Mouse (Mus musculus) embryonic facial prominence, embryonic 15.5 days (tissue): Measurements from ENCODE around the gene Anks1. TPM values are rescaled to one million over a fixed set of nuclear protein-coding genes. Genes with fewer than 3 reads are reported as not detected.

Experiments
- ATAC-seq: fragments of 200-750 bp; cut with Nextera tagmentation; 2 replicates; pipeline ENCODE4 v1.8.0; 2017; ENCODE audit warnings: low read depth, moderate TSS enrichment; ENCODE audit not compliant: insufficient number of reproducible peaks, low FRiP score, low TSS enrichment
- H3K27ac ChIP-seq: fragments of 300-500 bp; sonication (generic); replicated peaks from 2 replicates; pipeline ENCODE4 v1.5.1; 2015; ENCODE audit warnings: mild to moderate bottlenecking, inconsistent platforms
- H3K27me3 ChIP-seq: fragments of 300-500 bp; sonication (generic); 2 replicates; pipeline ENCODE4 v1.6.1; 2015; ENCODE audit warnings: inconsistent platforms
- H3K36me3 ChIP-seq: fragments of 300-500 bp; sonication (generic); 2 replicates; pipeline ENCODE4 v1.6.1; 2015; ENCODE audit warnings: mild to moderate bottlenecking, inconsistent platforms
- H3K4me1 ChIP-seq: fragments of 300-500 bp; sonication (generic); 2 replicates; pipeline ENCODE4 v1.6.1; 2015; ENCODE audit warnings: inconsistent platforms
- H3K4me2 ChIP-seq: fragments of 300-500 bp; sonication (generic); replicated peaks from 2 replicates; pipeline ENCODE4 v1.6.1; 2015; ENCODE audit warnings: mild to moderate bottlenecking, inconsistent platforms
- H3K4me3 ChIP-seq: fragments of 300-500 bp; sonication (generic); replicated peaks from 2 replicates; pipeline ENCODE4 v1.5.1; 2015; ENCODE audit warnings: mild to moderate bottlenecking, inconsistent platforms
- H3K9ac ChIP-seq: fragments of 300-500 bp; sonication (generic); 2 replicates; pipeline ENCODE4 v1.6.1; 2015; ENCODE audit warnings: inconsistent platforms
- H3K9me3 ChIP-seq: fragments of 300-500 bp; sonication (generic); replicated peaks from 2 replicates; pipeline ENCODE4 v1.6.1; 2016; ENCODE audit warnings: inconsistent platforms
- WGBS: fragments of 180-500 bp; shearing (Covaris S2); methylation state at CpG from one replicate; pipeline ENCODE4 v1.1.7; 2015; 5-methylcytosine and 5-hydroxymethylcytosine counted together
- polyA plus RNA-seq: library from polyadenylated mRNA; unstranded; fragments of >200 nt; fragmentation: Nextera tagmentation; extraction: Ambion mirVana; gene quantifications from 2 replicates; pipeline ENCODE4 v1.2.1, GENCODE M21; 2015

The Anks1 gene
- polyA plus RNA-seq, 1 experiment from 2014 or later = 15.3 TPM

- no peaks in the 10 kb centered on the region for H3K9me3 ChIP-seq
- H3K27ac ChIP-seq = no peak overlapping the region
- no peaks in the 10 kb centered on the region for H3K36me3 ChIP-seq
- H3K9ac ChIP-seq = no peak overlapping the region
- no peaks in the 10 kb centered on the region for H3K27me3 ChIP-seq
- H3K4me1 ChIP-seq = peaks cover 23% of the 10 kb centered on the region
- WGBS = 82% methylated on average over 9 of the region's 9 CpGs
- H3K4me2 ChIP-seq = no peak overlapping the region
- H3K4me3 ChIP-seq = no peak overlapping the region
- ATAC-seq = no peak
These were observed 59.1 kb downstream of the Anks1 start for GRCm38 (mm10) chr17:27968033-27968750.

GRCm38 (mm10) chr17:27968903-27969302, 59.8 kb downstream of the Anks1 start:
- Histone ChIP-seq H3K4me1 (peaks cover 23% of the 10 kb centered on the region), H3K36me3 (no peaks in the 10 kb centered on the region), H3K27ac (0 out of 2 replicates have a peak overlapping the region, but pooled peaks have one; percentile 8), H3K27me3 (no peaks in the 10 kb centered on the region), H3K4me3 (no peak overlapping the region), H3K9me3 (no peaks in the 10 kb centered on the region), H3K4me2 (no peak overlapping the region), H3K9ac (no peak overlapping the region)
- no peak for ATAC-seq
- WGBS = 93% methylated on average over 5 of the region's 5 CpGs

DNA sequence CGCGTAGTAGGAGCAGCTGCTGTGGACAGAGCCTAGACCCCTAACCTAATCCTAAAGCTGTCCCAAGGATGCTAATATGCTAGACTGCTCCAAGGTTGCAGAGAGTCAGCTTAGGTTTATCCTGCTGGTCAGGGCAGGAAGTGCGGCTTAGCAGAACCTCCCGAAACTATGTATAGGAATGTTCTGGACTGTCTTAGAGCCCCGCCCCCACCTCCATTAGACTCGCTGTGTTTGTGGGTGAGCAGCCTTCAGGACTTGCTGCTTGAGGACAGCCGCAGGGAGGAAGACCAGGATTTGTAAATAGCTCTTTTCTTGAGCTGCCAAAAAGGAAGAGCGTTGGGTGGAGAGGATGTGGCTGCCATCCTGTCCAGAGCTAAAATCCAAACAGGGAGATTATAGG, 60.3 kb downstream of the Anks1 start:
- peaks cover 23% of the 10 kb centered on the region for H3K4me1 ChIP-seq
- WGBS = 71% methylated on average over 8 of the region's 8 CpGs
- H3K4me3 ChIP-seq = no peak overlapping the region
- H3K27me3 ChIP-seq = no peaks in the 10 kb centered on the region
- no peaks in the 10 kb centered on the region for H3K9me3 ChIP-seq
- no peak overlapping the region for H3K9ac ChIP-seq
- 0 out of 2 replicates have a peak overlapping the region, but pooled peaks have one; percentile 8 for H3K27ac ChIP-seq
- H3K36me3 ChIP-seq = no peaks in the 10 kb centered on the region
- H3K4me2 ChIP-seq = no peak overlapping the region
- ATAC-seq = no peak

DNA sequence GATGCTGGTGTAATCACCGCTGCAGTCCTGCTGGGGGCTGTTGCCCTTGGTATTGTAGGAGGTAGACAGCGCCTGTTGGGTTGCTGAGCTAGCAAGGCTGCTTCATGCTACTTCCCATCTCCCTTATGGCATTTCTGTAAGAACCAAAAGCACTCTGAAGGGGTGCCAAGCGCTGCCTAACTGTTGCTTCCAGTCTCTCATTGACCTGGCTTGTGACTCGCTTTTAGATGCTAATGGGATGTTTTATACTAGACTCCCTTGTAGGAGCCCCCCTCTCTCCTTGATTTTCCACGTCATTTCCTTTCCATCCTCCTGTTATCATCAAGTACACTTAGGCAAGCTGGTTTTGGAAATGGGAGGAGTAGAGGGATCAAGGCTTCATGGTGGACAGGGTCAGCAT, 60.8 kb downstream of the Anks1 start:
- H3K27ac ChIP-seq = no peak overlapping the region
- no peaks in the 10 kb centered on the region for H3K9me3 ChIP-seq
- H3K9ac ChIP-seq = no peak overlapping the region
- no peaks in the 10 kb centered on the region for H3K36me3 ChIP-seq
- no peak overlapping the region for H3K4me2 ChIP-seq
- H3K4me3 ChIP-seq = no peak overlapping the region
- H3K4me1 ChIP-seq = peaks cover 21% of the 10 kb centered on the region
- 84% methylated on average over 5 of the region's 5 CpGs for WGBS
- no peaks in the 10 kb centered on the region for H3K27me3 ChIP-seq
- no peak for ATAC-seq

DNA sequence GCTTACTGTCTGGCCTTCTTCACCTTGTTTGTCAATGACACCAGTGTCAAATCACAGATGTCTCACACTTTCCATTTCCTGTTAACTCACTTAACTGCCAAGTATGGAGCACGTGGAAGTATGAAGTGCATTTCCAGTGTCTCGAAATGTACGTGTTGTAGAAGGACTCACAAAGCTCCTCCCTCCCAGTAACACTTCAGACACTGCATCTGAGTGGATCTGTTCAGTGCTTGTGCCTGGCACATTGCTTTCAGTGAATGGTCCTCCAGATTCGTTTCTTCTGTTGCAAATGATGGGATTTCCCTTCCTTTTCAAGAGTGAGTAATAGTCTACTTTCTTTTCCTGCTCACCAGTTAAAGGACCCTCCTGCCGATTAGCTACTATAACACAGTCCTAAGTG, 61.2 kb downstream of the Anks1 start:
- Histone ChIP-seq H3K4me1 (peaks cover 19% of the 10 kb centered on the region), H3K27me3 (no peaks in the 10 kb centered on the region), H3K9me3 (no peaks in the 10 kb centered on the region), H3K4me2 (no peak overlapping the region), H3K4me3 (no peak overlapping the region), H3K9ac (no peak overlapping the region), H3K36me3 (peaks cover 2% of the 10 kb centered on the region; the same call in 1 of the 2 replicates), H3K27ac (no peak overlapping the region)
- no peak for ATAC-seq
- WGBS = 80% methylated on average over 5 of the region's 5 CpGs

DNA sequence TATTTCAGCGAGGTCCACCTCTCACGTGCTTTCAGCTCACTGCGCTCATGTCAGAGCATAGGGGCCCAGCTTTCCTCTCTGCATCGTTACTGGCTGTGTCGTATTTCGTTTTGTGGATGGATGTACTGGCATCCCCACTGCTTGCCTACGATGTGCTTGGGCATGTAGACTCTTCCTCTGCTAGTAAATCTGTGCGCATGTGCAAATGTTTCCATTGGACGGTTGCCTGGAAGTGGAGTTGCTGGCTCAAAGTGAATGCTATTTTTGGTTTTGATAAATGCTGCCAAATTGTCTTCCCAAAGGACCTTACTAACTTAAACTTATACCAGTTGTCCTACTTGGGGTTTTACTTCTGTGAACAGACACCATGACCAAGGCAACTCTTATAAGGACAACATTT, 62.4 kb downstream of the Anks1 start:
- no peak for ATAC-seq
- Histone ChIP-seq H3K36me3 (peaks cover 10% of the 10 kb centered on the region), H3K4me1 (peaks cover 16% of the 10 kb centered on the region), H3K4me3 (no peak overlapping the region), H3K9me3 (no peaks in the 10 kb centered on the region), H3K27me3 (no peaks in the 10 kb centered on the region), H3K27ac (no peak overlapping the region), H3K9ac (no peak overlapping the region), H3K4me2 (no peak overlapping the region)
- 66% methylated on average over 9 of the region's 9 CpGs for WGBS

DNA sequence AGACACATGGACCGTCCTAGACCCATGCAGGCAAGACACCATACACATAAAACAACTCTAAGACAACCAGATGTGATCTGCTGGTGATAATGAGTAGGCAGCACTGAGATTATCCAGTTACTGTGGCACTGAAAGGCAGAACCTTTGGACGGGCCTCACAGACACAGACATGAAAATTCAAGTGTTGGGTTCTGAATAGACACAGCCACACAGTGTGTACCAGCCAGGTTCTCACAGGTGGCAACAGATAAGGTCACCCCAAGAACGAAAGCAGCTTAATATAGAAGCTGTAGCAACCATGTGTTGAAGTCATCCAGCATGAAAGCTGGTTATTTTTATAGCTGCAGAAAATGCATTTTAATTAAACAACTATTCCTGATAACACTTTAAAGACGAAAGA, 64.2 kb downstream of the Anks1 start:
- Histone ChIP-seq H3K4me2 (no peak overlapping the region), H3K27ac (no peak overlapping the region), H3K4me1 (peaks cover 16% of the 10 kb centered on the region), H3K9ac (no peak overlapping the region), H3K36me3 (peaks cover 27% of the 10 kb centered on the region), H3K4me3 (no peak overlapping the region), H3K9me3 (no peaks in the 10 kb centered on the region), H3K27me3 (no peaks in the 10 kb centered on the region)
- 85% methylated on average over 4 of the region's 4 CpGs for WGBS
- no peak for ATAC-seq

DNA sequence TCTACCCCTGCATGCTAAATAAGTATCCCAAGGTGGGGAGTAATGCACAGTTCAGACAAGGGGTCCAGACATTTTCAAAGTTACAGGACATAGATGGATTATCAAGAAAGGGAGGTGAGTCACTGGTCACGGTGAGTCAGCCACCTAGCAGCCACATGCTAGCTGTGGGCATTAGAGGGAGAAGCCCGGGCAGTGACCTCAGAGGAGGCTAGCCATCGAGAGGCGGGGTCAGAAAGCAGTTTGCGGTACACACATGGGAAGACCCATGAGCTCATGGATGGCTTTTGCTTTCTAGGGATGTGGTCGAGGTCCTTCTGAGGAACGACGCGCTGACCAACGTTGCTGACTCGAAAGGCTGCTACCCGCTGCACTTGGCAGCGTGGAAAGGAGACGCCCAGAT, 67.2 kb downstream of the Anks1 start:
- H3K27ac ChIP-seq = no peak overlapping the region
- WGBS = 89% methylated on average over 14 of the region's 14 CpGs
- H3K4me3 ChIP-seq = no peak overlapping the region
- peaks cover 3% of the 10 kb centered on the region for H3K4me1 ChIP-seq
- no peaks in the 10 kb centered on the region for H3K9me3 ChIP-seq
- H3K36me3 ChIP-seq = peaks cover 33% of the 10 kb centered on the region
- H3K4me2 ChIP-seq = no peak overlapping the region
- ATAC-seq = no peak
- no peak overlapping the region for H3K9ac ChIP-seq
- H3K27me3 ChIP-seq = no peaks in the 10 kb centered on the region

- 86% methylated on average over 3 of the region's 3 CpGs for WGBS
- H3K4me2 ChIP-seq = no peak overlapping the region
- H3K27ac ChIP-seq = no peak overlapping the region
- H3K27me3 ChIP-seq = no peaks in the 10 kb centered on the region
- no peak for ATAC-seq
- H3K9ac ChIP-seq = no peak overlapping the region
- H3K36me3 ChIP-seq = peaks cover 33% of the 10 kb centered on the region
- no peak overlapping the region for H3K4me3 ChIP-seq
- no peaks in the 10 kb centered on the region for H3K9me3 ChIP-seq
- H3K4me1 ChIP-seq = no peaks in the 10 kb centered on the region
These were observed 68.0 kb downstream of the Anks1 start for GRCm38 (mm10) chr17:27977008-27977636.

DNA sequence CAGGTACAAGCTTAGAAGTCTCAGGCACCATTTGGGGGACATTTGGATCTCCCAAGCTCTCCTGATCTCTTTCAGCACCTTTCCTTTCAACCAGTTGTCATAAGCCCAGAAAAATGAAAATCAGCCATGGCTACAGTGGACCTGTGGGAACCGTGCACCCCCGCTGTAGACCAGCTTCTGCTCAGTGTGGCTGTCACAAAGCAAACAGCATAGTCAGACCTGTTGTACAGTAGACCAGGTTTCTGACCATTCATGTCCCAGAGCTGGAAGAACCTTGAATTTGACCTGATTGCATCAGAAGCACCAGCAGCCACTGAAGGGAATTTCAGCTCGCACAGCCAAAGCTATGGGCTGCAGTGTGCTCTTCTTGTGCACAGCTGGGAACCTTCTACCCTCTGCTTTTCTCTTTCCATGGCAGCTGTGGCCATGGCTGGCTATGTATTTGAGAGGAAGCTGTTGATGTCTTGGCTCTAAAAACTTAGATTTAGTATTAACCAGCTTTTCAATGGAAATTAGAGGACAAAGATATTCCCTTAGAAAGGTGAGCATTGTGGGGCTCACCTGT, 71.4 kb downstream of the Anks1 start:
- H3K4me2 ChIP-seq = no peak overlapping the region
- 97% methylated on average over 3 of the region's 3 CpGs for WGBS
- no peak for ATAC-seq
- no peak overlapping the region for H3K4me3 ChIP-seq
- peaks cover 30% of the 10 kb centered on the region for H3K36me3 ChIP-seq
- no peaks in the 10 kb centered on the region for H3K27me3 ChIP-seq
- H3K4me1 ChIP-seq = no peaks in the 10 kb centered on the region
- no peaks in the 10 kb centered on the region for H3K9me3 ChIP-seq
- H3K27ac ChIP-seq = no peak overlapping the region
- H3K9ac ChIP-seq = no peak overlapping the region

- no peak overlapping the region for H3K27ac ChIP-seq
- H3K27me3 ChIP-seq = no peaks in the 10 kb centered on the region
- H3K4me1 ChIP-seq = no peaks in the 10 kb centered on the region
- H3K4me2 ChIP-seq = no peak overlapping the region
- H3K4me3 ChIP-seq = no peak overlapping the region
- ATAC-seq = no peak
- H3K9ac ChIP-seq = no peak overlapping the region
- H3K36me3 ChIP-seq = peaks cover 32% of the 10 kb centered on the region
- no peaks in the 10 kb centered on the region for H3K9me3 ChIP-seq
- 89% methylated on average over 5 of the region's 5 CpGs for WGBS
These were observed 72.5 kb downstream of the Anks1 start for GRCm38 (mm10) chr17:27981451-27982069.
